Mouse (Mus musculus) heart, embryonic 16.5 days (tissue): ENCODE measurements around the gene Ankar. TPM values are rescaled to one million over a fixed set of nuclear protein-coding genes. Genes with fewer than 3 reads are reported as not detected.

Experiments used
- ATAC-seq: fragments of 200-750 bp; cut with Nextera tagmentation; replicated peaks from 2 replicates; pipeline ENCODE4 v1.8.0; 2017; ENCODE audit warnings: moderate number of reproducible peaks; ENCODE audit not compliant: insufficient read depth, low FRiP score; ENCODE audit errors: extremely low read depth
- H3K27ac ChIP-seq: fragments of 300-500 bp; sonication (generic); 2 replicates; pipeline ENCODE4 v1.5.1; 2014; ENCODE audit warnings: mild to moderate bottlenecking, low read length, control low read depth, moderate library complexity
- H3K27me3 ChIP-seq: fragments of 300-500 bp; sonication (generic); 2 replicates; pipeline ENCODE4 v1.6.1; 2014; ENCODE audit warnings: low read length, mixed read lengths; ENCODE audit not compliant: control insufficient read depth, insufficient read depth
- H3K36me3 ChIP-seq: fragments of 300-500 bp; sonication (generic); 2 replicates; pipeline ENCODE4 v1.6.1; 2014; ENCODE audit not compliant: control insufficient read depth, insufficient read depth
- H3K4me1 ChIP-seq: fragments of 300-500 bp; sonication (generic); 2 replicates; pipeline ENCODE4 v1.6.1; 2014; ENCODE audit warnings: low read length, mixed read lengths; ENCODE audit not compliant: control insufficient read depth, insufficient read depth
- H3K4me2 ChIP-seq: fragments of 300-500 bp; sonication (generic); 2 replicates; pipeline ENCODE4 v1.6.1; 2014; ENCODE audit warnings: low read depth, mild to moderate bottlenecking, control low read depth, low read length
- H3K4me3 ChIP-seq: fragments of 300-500 bp; sonication (generic); 2 replicates; pipeline ENCODE4 v1.5.1; 2014; ENCODE audit warnings: mild to moderate bottlenecking, control low read depth, low read length
- H3K9ac ChIP-seq: fragments of 300-500 bp; sonication (generic); 2 replicates; pipeline ENCODE4 v1.6.1; 2014; ENCODE audit warnings: low read length, control low read depth
- H3K9me3 ChIP-seq: fragments of 300-500 bp; sonication (generic); replicated peaks from 2 replicates; pipeline ENCODE4 v1.6.1; 2016; ENCODE audit warnings: low read length; ENCODE audit not compliant: control insufficient read depth
- WGBS: fragments of 180-500 bp; shearing (Covaris S2); extraction: QIAGEN DNeasy Blood & Tissue Kit; methylation state at CpG from one replicate; pipeline ENCODE4 v1.1.7; 2014; 5-methylcytosine and 5-hydroxymethylcytosine counted together
- polyA plus RNA-seq: library from polyadenylated mRNA; unstranded; fragments of >200 nt; fragmentation: Nextera tagmentation; extraction: Ambion mirVana; gene quantifications from 2 replicates; pipeline ENCODE4 v1.2.1, GENCODE M21; 2015

Ankar gene
- polyA plus RNA-seq, 1 experiment from 2014 or later: not detected

DNA sequence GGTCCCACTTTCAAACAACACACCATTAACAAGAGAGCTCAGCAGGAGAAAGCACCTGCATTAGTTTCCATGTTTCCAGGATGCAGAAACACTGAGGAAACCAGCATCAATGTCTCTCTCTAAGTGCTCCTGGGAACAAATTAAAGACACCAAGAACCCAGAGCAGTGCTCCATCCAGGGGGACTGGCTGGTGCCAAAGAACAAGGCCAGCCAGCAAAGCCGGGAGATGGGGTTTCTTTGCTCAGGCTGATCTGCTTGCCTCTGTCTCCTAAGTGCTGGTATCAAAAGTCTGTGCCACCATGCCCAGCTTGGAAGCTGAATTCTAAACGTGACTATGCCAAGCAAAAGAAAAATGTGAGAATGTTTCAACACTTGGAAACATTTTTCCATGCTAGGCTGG lies 16.0 kb upstream of the Ankar start:
- ATAC-seq: no peak
- H3K27me3 ChIP-seq: no peaks in the 10 kb centered on the region
- 62% methylated on average over 2 of the region's 2 CpGs for WGBS
- peaks cover 14% of the 10 kb centered on the region for H3K4me1 ChIP-seq
- H3K9ac ChIP-seq: no peak overlapping the region
- H3K9me3 ChIP-seq: no peaks in the 10 kb centered on the region
- no peak overlapping the region for H3K27ac ChIP-seq
- H3K36me3 ChIP-seq: peaks cover 20% of the 10 kb centered on the region
- no peak overlapping the region for H3K4me3 ChIP-seq
- H3K4me2 ChIP-seq: no peak overlapping the region

DNA sequence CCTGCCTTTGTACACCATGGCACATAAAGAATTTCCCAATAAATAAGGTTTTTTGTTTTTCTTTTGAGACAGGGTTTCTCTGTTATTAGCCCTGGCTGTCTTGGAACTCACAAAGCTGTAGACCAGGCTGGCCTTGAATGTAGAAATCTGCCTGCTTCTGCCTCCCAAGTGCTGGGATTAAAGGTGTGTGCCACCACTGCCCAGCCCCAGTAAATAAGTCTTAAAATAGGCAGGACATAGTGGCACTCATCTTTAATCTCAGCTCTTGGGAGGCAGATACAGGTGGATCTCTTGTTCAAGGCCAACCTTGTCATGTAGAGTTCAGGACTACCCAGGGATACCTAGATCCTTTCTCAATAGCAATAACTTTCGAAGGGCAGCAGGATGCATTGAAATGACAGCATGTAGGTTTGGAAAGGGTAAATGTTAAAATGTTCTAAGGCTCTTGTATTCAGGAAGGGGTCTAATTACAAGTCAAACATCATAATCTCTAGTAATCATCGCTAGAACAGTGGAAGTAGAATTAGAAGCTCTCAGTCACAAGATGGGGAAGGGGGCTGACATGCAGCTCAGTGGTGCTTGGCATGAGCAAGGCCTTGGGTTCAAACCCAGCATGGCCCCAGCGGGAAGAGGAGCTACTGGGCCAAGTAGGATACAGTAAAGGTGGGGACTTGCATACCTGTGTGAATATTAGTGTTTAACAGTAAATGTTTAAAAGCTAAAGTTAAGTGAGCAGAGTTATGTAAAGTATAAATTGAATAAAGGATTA lies 15.4 kb upstream of the Ankar start:
- Histone ChIP-seq H3K4me2 (no peak overlapping the region), H3K27ac (no peak overlapping the region), H3K9me3 (no peaks in the 10 kb centered on the region), H3K27me3 (no peaks in the 10 kb centered on the region), H3K9ac (no peak overlapping the region), H3K4me3 (no peak overlapping the region), H3K36me3 (peaks cover 20% of the 10 kb centered on the region), H3K4me1 (peaks cover 14% of the 10 kb centered on the region)
- WGBS: 73% methylated on average over 3 of the region's 3 CpGs
- ATAC-seq: no peak

DNA sequence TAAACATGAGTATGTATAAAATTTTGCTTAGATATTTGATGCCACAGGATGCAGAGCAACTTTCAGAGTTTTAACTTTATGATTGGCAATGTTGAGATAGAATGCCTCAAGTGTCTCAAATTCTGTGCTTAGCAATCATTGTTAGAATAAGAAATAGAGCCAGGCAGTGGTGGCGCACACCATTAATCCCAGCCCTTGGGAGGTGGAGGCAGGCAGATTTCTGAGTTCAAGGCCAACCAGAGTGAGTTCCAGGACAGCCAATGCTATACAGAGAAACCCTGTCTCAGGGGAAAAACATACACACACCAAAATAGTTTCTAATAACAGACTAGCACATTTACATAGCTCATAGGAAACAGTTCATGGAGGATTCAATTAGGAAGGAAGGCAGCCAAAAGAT lies 14.7 kb upstream of the Ankar start:
- ATAC-seq: no peak
- H3K4me3 ChIP-seq: no peak overlapping the region
- WGBS: 94% methylated on average over 1 of the region's 1 CpGs

DNA sequence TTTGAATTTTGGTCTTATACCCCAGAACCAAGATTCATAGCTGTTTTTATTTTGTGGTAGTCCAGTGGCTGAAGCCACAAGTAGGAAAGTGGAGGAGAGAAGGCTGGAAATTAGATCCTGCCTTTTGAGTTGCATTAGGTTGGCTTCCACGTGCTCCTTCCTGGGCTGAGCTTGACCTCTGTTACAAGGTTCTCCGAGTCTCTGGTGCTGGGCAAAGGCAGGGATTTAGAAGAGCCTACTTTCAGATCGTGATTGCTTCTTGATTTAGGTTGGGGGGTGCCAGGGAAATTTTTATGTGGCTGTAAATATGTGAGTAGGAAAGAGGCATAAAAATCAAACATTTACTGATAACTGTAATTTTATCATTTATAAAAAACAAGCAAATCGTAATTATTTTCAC lies 14.2 kb upstream of the Ankar start:
- Histone ChIP-seq H3K4me1 (peaks cover 14% of the 10 kb centered on the region), H3K36me3 (peaks cover 20% of the 10 kb centered on the region), H3K4me3 (no peak overlapping the region), H3K9ac (no peak overlapping the region), H3K27me3 (no peaks in the 10 kb centered on the region), H3K9me3 (no peaks in the 10 kb centered on the region), H3K27ac (no peak overlapping the region), H3K4me2 (no peak overlapping the region)
- 72% methylated on average over 4 of the region's 4 CpGs for WGBS
- no peak for ATAC-seq

More for the DNA sequence above, 14.7 kb upstream of the Ankar start:
- Histone ChIP-seq H3K36me3 (peaks cover 20% of the 10 kb centered on the region), H3K27me3 (no peaks in the 10 kb centered on the region), H3K9me3 (no peaks in the 10 kb centered on the region), H3K4me1 (peaks cover 14% of the 10 kb centered on the region), H3K9ac (no peak overlapping the region), H3K27ac (no peak overlapping the region), H3K4me2 (no peak overlapping the region)

DNA sequence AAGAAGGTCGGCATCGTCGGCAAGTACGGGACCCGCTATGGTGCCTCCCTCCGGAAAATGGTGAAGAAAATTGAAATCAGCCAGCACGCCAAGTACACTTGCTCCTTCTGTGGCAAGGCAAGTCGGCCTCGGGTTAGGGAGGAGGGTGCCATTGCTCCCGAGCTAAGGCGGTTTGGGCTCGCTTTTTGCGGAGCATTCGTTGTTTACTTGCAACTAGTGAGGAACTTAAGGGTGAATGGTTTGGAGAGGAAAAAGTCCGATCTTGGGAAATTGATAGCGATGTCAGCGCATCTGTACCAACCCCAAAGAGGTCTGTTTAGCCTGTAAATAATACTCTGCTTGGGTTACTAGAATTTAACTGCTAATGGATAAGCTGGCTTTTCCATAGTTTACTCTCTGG lies 11.3 kb upstream of the Ankar start:
- H3K27me3 ChIP-seq: no peaks in the 10 kb centered on the region
- peaks cover 14% of the 10 kb centered on the region for H3K4me1 ChIP-seq
- H3K9ac ChIP-seq: peak overlapping the region; percentile 84
- WGBS: 0% methylated on average over 17 of the region's 17 CpGs
- H3K4me3 ChIP-seq: peak overlapping the region; percentile 66
- ATAC-seq: no peak
- peaks cover 20% of the 10 kb centered on the region for H3K36me3 ChIP-seq
- no peaks in the 10 kb centered on the region for H3K9me3 ChIP-seq
- peak overlapping the region; percentile 73 for H3K27ac ChIP-seq
- H3K4me2 ChIP-seq: peak overlapping the region; percentile 77

DNA sequence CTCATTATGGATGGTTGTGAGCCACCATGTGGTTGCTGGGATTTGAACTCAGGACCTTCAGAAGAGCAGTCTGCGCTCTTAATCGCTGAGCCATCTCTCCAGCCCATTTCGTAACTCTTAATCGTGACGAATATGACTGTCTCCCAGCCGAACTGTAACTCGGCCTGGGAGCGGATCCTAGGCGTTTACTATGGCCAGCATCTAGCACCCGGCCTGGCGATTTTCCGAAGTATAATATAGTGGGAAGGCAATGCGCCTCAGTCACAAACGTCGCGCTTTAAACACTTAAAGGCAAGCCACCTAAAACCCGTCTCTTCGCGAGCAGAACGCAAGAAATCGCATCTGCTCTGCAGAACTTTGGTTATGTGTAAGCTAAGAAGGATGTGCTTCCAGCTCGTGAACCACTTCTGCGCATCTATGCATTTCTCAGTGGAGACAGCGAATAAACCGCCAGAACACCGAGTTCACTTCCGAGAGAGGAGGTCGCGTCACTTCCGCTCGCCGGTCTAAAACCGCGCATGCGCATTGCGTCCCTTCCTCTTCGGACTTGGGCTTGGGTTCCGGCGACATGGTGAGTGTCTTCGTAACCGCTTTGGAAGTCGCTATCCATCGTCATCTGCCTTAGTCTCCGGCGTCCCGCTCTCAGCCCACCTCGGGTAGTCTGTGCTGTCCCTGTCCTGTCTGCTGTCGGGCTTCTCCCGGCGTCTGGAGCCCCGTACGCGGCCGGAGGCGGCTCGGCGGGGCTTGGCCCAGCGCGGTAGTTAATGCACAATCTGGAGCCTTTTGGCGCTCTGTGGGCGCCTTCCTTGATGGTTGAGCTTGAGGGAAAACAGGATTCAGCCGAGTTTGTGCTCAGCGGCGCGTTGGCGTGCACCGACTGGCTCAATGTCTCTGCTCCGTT lies 10.6 kb upstream of the Ankar start, which contains the start of gene Rpl37a:
Gene Rpl37a, plus strand, starts transcription at position 538 of the 901 bp plus-strand sequence.
- Histone ChIP-seq H3K9me3 (no peaks in the 10 kb centered on the region), H3K9ac (peak within 1 kb of the TSS; percentile 84), H3K4me2 (peak within 1 kb of the TSS; percentile 77), H3K4me1 (peaks cover 14% of the 10 kb centered on the region), H3K36me3 (peaks cover 20% of the 10 kb centered on the region), H3K4me3 (peak within 1 kb of the TSS; percentile 66), H3K27me3 (no peaks in the 10 kb centered on the region), H3K27ac (peak within 1 kb of the TSS; percentile 85)
- WGBS: 2% methylated on average over 68 of the region's 68 CpGs
- ATAC-seq: peak; percentile 90

DNA sequence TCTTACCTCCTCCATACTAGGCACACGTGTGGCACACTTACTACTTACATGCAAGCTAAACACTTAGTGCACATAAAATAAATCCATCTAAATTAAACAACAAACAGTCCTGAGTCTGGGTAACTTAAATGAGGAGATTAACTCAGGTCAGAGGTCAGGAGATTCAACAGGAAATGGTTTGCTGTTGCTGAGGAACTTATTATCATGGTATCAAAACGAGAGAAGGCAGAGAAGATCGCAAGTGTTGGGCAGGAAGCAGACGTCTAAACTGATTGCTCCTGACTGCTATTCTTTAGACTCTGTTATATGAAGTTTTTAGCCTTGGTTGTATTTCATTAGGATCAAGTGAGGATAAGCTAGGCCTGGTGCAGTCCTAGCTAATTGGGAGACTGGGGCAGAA lies 7.1 kb upstream of the Ankar start:
- Histone ChIP-seq H3K4me2 (no peak overlapping the region), H3K36me3 (peaks cover under 1% of the 10 kb centered on the region; the same call in 1 of the 2 replicates), H3K4me3 (no peak overlapping the region), H3K9ac (no peak overlapping the region), H3K27me3 (no peaks in the 10 kb centered on the region), H3K9me3 (no peaks in the 10 kb centered on the region), H3K4me1 (peaks cover 6% of the 10 kb centered on the region), H3K27ac (no peak overlapping the region)
- 46% methylated on average over 4 of the region's 4 CpGs for WGBS
- no peak for ATAC-seq

DNA sequence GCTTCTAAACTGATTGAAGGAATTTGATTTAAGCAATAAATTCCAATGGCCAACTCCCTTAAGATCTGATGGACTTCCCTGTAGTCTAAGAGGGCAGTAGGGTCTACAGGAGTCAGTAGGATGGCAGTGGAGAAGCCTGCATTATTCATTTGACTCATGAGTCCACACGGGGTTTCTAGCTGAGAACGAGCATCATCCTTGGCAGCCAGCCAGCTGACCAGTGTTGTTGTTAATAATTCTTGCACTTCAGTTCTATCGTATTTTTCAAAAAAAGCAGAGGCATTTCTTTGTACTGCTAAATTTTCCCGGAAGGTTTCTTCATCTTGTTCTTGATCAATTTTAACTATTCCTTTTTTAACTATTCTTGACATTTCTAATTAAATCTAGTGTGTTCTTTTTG lies 1.7 kb downstream of the Ankar start:
- Histone ChIP-seq H3K4me1 (no peaks in the 10 kb centered on the region), H3K4me2 (no peak overlapping the region), H3K9ac (no peak overlapping the region), H3K27ac (no peak overlapping the region), H3K9me3 (no peaks in the 10 kb centered on the region), H3K27me3 (no peaks in the 10 kb centered on the region), H3K4me3 (no peak overlapping the region), H3K36me3 (no peaks in the 10 kb centered on the region)
- 47% methylated on average over 4 of the region's 4 CpGs for WGBS
- no peak for ATAC-seq

DNA sequence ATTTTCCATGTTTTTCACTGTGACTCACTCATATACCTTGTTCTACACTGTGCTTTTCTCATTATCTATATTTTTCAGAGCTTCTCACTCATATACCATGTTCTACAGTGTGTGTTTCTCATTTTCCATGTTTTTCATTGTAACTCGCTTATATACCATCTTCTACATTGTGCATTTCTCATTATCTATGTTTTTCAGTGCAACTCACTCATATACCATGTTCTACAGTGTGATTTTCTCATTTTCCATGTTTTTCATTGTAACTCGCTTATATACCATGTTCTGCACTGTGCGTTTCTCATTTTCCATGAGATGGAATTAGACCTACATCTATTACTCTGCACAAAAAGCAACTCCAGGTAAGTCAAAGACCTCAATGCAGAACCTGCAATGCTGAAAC lies 4.1 kb downstream of the Ankar start:
- Histone ChIP-seq H3K4me3 (no peak overlapping the region), H3K27me3 (no peaks in the 10 kb centered on the region), H3K9me3 (no peaks in the 10 kb centered on the region), H3K36me3 (no peaks in the 10 kb centered on the region), H3K4me1 (no peaks in the 10 kb centered on the region), H3K4me2 (no peak overlapping the region), H3K27ac (no peak overlapping the region), H3K9ac (no peak overlapping the region)
- 57% methylated on average over 3 of the region's 3 CpGs for WGBS
- ATAC-seq: no peak
